Mouse (Mus musculus): ENCODE data around the gene 9430097D07Rik.

The 9430097D07Rik gene

DNA sequence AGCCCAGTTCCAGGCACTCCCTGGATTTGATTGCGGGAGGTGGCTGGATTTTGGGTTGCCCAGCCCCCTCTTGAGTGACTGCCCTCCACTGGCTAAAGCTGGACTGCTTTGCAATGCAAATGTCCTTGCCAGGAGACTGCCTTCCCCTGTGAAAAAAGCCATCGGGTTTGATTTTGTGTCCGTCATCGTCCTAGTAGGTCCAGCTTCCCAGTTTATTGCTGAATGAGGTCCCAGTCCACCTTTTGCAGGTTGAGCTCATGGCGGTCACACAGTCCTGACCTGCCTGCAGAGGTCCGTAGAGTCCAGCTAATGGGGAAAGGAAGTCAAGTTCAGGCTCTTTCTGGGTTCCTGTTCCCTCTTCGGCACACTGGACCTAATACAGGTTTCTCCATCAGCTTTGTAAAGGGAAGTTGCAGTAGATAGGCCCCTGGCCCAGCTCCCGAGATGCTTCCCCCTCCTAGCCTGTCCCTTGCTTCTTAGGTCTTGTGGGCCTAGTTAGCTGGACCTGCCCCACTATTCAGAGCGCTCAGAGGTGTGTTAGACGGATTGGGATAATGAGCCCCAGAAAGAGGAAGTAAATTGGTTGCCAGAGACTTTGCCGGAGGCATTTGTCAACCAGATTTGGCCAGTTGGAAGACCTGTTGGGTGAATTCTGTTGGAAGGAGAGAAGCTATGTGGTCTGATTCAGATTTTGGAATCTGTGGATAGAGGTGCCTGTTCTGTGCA is 38.7 kb downstream of the 9430097D07Rik start:
- no peak for TF ChIP-seq GATA4 (IDR thresholded peaks at IDR 0.05; ENCODE audit: insufficient replicate concordance, low read length)

DNA sequence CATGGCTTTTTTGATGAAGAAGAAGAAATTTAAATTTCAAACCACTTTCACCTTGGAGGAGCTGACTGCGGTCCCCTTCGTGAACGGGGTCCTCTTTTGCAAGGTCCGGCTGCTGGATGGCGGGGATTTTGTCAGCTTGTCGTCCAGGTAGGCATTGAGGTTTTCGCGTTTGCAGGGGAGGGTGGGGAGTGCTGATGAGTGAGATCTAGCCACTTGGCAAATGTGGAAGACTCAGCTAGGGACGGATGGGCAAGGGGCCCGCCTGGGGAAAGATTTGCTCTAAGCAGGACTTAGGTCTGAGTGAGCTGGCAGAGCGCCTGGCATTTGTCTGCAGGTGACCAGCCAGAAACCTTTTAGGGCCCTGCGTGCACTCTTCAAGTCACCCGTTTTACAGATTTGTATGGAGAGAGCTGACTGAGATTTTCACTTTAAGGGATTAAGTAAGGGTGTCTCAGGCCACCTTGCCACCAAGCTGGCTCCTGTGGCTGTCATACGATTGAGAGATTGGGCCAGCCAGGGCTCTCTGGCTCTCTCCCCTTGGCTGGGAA is 39.3 kb downstream of the 9430097D07Rik start:
- TF ChIP-seq GATA4 (IDR thresholded peaks at IDR 0.05; ENCODE audit: insufficient replicate concordance, low read length), result no peak

DNA sequence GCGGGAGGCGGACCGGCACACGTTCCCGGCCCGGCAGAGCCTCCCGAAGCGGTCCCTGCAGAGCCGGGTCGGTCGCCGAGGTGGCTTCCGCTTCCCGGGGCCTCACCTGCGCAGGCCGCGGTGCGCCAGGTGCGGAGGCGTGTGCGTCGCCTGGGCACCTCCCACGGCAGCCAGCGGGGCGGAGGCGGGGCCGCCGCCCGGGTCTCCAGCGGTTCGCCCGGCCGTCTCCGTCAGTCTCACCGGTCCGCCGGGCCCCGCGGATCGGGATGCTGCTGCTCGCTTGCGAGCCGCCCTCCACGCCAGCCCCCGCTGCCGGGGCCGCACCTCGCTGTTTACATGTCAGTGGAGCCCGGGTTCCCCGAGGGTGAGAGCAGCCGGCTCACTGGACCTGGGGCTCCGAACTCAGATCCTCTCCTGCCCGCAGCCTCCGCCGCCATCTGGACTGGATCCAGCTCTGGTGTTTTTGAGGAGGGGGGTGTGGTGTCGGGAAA is 39.9 kb downstream of the 9430097D07Rik start:
- no peak for TF ChIP-seq GATA4 (IDR thresholded peaks at IDR 0.05; ENCODE audit: insufficient replicate concordance, low read length)

DNA sequence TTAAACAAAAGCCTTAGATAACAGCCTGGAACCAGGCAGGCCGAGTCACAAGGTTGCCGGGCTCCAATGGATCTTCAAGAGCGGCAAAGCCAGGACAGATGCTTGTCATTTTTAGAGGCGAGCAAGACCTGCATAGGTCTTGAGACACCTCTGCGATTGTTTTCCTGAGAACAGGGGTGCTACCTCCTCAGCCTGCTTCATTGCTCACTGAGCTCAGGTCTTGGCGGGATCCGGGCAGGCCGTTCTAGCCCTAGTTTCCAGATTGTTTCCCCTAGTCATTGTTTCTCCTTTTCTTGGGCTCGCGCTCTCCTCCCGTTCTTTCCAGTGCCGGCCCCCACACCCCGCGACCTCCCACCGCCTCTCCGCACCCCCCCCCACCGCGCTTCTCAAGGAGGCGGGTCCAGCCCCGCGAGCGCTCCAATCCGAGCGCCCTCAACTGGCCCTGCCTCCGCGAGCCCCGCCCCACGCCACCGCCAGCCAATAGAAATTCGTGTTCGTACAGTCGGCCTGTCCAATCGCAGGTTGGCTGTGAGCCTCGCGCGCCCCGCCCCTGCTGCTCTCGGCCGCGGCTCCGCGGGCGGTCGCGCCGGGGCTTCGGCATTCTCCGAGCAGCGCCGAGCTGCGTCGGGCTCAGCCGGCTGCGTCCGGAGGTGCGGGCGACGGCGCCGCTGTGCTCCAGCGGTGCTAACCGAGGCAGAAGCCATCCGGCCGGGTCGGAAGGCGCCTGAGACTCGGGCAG is 40.6 kb downstream of the 9430097D07Rik start, which contains the start of gene Fam102a:
Gene Fam102a, plus strand, starts transcription at position 600 of the 739 bp plus-strand sequence.
- no peak for TF ChIP-seq GATA4 (IDR thresholded peaks at IDR 0.05; ENCODE audit: insufficient replicate concordance, low read length)

DNA sequence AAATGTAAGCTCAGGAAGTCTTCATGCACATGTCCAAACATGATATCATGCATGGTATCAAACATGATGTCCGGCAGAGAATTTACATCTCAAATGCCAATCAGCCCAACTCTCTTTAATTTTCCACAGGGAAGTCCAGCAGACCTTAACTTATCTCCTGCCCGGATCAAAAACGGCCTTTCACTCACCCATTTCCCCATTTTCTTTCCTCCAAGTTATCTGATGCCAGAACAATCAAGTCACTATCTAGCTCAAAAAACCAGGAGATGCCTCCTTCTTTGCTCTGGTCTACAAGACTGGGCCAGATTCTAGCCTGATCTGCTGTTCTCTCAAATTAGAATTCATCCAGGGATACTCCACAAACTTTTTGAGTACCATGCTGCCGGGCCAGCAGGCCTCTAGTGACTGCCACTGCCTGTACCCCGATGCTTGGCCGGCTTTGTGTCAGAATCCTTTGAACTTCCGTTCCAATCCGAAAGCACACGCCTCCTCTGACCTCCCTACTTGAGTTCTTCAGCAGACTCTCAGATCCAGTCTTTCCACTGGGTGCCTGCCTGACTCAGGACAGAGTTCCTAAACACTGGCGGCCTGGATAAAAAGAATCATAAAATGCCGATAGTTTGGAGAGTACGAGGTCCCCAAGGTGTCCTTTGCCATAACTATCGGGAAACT is 41.3 kb downstream of the 9430097D07Rik start:
- TF ChIP-seq GATA4 (IDR thresholded peaks at IDR 0.05; ENCODE audit: insufficient replicate concordance, low read length), result no peak

DNA sequence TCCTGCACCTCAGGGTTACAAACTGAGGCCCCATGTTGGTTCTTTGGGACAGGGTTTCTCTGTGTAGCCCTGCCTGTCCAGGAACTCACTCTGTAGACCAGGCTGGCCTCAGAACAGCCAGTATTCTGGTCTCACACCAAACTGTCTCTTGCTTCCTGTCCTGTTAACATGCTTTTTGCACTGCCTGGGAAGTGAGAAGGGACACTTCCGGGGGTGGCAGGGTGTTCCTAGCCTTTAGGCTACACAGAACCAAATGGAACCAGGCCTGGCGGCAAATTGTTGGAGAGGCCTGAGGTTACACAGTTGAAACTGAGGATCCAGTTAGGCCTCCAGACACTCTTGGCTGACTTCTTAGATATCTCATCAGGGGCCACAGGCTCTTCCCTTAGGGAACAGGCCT is 42.3 kb downstream of the 9430097D07Rik start:
- TF ChIP-seq GATA4 (IDR thresholded peaks at IDR 0.05; ENCODE audit: insufficient replicate concordance, low read length), result no peak

DNA sequence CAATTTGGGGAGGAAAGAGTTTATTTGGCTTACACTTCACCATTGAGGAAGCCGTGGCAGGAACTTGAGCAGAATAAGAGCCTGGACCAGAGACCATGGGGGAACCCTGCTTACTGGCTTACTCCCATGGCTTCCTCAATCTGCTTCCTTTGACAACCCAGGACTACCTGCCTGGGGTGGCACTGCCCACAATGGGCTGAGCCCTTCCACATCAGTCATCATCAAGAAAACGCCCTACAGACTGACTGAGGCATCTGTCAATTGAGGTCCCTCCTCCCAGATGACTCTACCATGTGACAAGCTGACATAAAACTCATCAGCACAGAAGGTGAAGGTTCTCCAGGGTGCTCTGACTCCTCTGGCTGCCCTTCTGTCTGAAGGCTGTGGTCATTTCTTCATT is 45.0 kb downstream of the 9430097D07Rik start:
- no peak for TF ChIP-seq GATA4 (IDR thresholded peaks at IDR 0.05; ENCODE audit: insufficient replicate concordance, low read length)

DNA sequence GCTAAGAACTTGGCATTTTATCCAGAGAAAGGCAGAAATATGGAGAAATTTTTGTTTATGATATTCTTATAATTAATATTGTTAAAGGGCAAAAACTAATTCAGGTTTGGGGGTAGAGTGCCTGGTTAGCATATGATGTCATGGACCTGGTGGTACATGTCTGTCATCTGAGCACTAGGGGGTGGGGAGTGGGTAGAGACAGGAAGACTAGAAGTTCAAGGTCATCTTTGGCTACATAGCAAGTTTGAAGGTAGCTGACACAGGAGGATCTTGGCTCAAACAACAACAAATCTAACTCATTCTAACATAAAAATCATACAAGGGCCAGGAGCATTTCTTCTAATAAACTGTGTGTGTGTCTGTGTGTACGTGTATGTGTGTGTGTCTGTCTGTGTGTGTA is 47.2 kb downstream of the 9430097D07Rik start:
- TF ChIP-seq GATA4 (IDR thresholded peaks at IDR 0.05; ENCODE audit: insufficient replicate concordance, low read length), result no peak

DNA sequence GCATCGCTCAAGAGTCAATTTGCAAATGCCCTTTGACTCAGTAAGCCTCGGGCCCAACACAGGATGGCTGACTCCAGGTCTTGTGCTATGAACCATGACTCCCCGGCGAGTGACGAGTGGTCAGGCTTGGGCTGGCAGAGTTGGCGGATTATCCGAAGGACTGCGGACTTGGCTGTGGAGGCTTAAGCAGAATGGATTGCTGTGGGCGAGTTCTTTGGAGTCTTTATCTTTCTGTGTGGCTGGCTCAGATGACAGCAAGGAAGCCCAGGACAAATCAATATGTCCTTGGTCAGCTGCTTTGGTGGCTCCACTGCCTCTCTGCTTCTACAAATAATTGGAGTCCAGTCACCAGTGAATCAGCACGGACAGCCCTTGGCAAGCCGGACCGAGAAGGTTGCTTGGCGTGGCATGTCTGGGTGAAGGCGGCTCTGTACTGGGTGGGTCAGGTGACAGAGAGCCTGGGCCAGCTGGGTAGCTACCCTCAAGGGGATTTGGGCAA is 48.0 kb downstream of the 9430097D07Rik start:
- peak; percentile 70; the same call in 1 of the 2 replicates for TF ChIP-seq GATA4 (IDR thresholded peaks at IDR 0.05; ENCODE audit: insufficient replicate concordance, low read length)

DNA sequence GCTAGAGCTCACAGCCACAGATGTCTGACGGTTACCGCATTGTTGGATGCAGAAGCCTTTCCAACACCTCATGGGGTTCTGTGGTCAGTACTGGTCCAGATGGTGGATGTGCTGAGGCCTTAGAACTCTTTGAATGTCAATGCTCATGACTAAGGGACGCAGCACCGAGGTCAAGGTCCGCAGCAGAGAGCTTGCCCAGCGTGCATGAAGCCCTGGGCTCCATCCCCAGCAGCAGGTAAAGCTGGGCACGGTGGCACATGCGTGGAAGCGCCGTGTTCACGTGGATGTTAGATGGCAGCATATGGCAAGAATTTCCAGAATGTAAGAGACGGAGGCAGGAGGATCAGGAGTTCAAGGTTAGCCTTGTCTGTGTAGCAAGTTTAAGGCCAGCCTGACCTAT is 49.7 kb downstream of the 9430097D07Rik start:
- no peak for TF ChIP-seq GATA4 (IDR thresholded peaks at IDR 0.05; ENCODE audit: insufficient replicate concordance, low read length)

DNA sequence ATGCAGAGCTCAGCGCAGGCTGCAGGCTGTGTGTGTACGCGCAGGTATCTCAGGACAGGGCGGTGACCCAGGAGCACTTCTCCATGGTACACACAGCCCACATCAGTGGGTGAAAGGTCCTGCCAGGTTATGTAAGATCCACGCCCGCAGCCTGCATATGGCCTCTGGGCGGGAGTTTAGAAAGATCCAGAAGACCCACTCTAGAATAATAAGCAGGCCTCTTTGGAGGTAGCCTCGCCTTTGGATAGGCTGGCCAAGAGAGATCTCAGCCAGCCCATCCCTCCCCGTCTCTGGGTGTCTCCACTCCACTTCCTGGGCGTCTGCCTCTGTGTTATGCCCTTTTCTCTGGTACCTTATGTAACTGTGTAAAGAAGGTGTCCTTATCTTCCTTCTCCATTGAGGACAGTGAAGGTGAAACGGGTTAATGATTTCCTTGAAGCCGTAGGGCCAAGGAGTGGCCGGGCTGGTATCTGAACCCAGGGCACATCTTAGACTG is 50.9 kb downstream of the 9430097D07Rik start:
- peak; percentile 27; the same call in 1 of the 2 replicates for TF ChIP-seq GATA4 (IDR thresholded peaks at IDR 0.05; ENCODE audit: insufficient replicate concordance, low read length)

Data from liver, adult (tissue).